Mouse (Mus musculus) MEL-GATA-1-ER (cell line): Measurements from ENCODE around the gene Vasn.

Experiments
- DNase-seq: peaks from one replicate; pipeline ENCODE4 v3.0.0-alpha.2; 2012; ENCODE audit warnings: low read depth; ENCODE audit errors: extremely low read depth

Gene Vasn

GRCm38 (mm10) chr16:4642190-4642589 lies 2.4 kb downstream of the Vasn start:
- DNase-seq, result no peak

- DNase-seq, result no peak
Measured at GRCm38 (mm10) chr16:4642937-4643336, 3.2 kb downstream of the Vasn start.

- DNase-seq, result no peak
Measured at GRCm38 (mm10) chr16:4643670-4644419, 4.1 kb downstream of the Vasn start.

GRCm38 (mm10) chr16:4645867-4646266 lies 6.1 kb downstream of the Vasn start:
- no peak for DNase-seq

- DNase-seq, result no peak
Measured at GRCm38 (mm10) chr16:4646831-4647230, 7.1 kb downstream of the Vasn start.

GRCm38 (mm10) chr16:4647651-4648141 lies 8.0 kb downstream of the Vasn start:
- DNase-seq, result no peak

GRCm38 (mm10) chr16:4648416-4649023 lies 8.8 kb downstream of the Vasn start:
- DNase-seq, result no peak

- no peak for DNase-seq
Measured at GRCm38 (mm10) chr16:4649211-4649610, 9.5 kb downstream of the Vasn start.

- DNase-seq, result no peak
Measured at GRCm38 (mm10) chr16:4649692-4650091, 10.0 kb downstream of the Vasn start.

GRCm38 (mm10) chr16:4650161-4650560 lies 10.4 kb downstream of the Vasn start:
- no peak for DNase-seq

GRCm38 (mm10) chr16:4651081-4651480 lies 11.3 kb downstream of the Vasn start:
- no peak for DNase-seq

GRCm38 (mm10) chr16:4651624-4652023 lies 11.9 kb downstream of the Vasn start:
- no peak for DNase-seq

GRCm38 (mm10) chr16:4652707-4653416 lies 13.1 kb downstream of the Vasn start:
- DNase-seq, result no peak

GRCm38 (mm10) chr16:4654706-4655105 lies 15.0 kb downstream of the Vasn start:
- no peak for DNase-seq

GRCm38 (mm10) chr16:4655251-4655734 lies 15.6 kb downstream of the Vasn start:
- no peak for DNase-seq

- DNase-seq, result no peak
Measured at GRCm38 (mm10) chr16:4655764-4656570, 16.2 kb downstream of the Vasn start.

GRCm38 (mm10) chr16:4656571-4657081 lies 16.9 kb downstream of the Vasn start:
- no peak for DNase-seq

- no peak for DNase-seq
Measured at GRCm38 (mm10) chr16:4658781-4659245, 19.1 kb downstream of the Vasn start.

- no peak for DNase-seq
Measured at GRCm38 (mm10) chr16:4659326-4659725, 19.6 kb downstream of the Vasn start.

GRCm38 (mm10) chr16:4661605-4662004 lies 21.9 kb downstream of the Vasn start:
- no peak for DNase-seq

GRCm38 (mm10) chr16:4663806-4664205 lies 24.1 kb downstream of the Vasn start:
- DNase-seq, result no peak
